Mouse (Mus musculus) hindbrain, embryonic 13.5 days (tissue): ENCODE data around the gene Mc3r. TPM values are rescaled to one million over a fixed set of nuclear protein-coding genes. Genes with fewer than 3 reads are reported as not detected.

ENCODE experiments used
- polyA plus RNA-seq: library from polyadenylated mRNA; unstranded; fragments of >200 nt; fragmentation: Nextera tagmentation; extraction: Ambion mirVana; gene quantifications from 2 replicates; pipeline ENCODE4 v1.2.1, GENCODE M21; 2015

The Mc3r gene
- polyA plus RNA-seq, 1 experiment from 2014 or later = 0.06 TPM

Other genes starting within 250 kb of the Mc3r start
- gene Cbln4, start 205.0 kb upstream of the Mc3r start, polyA plus RNA-seq = 23.1 and 24.8 TPM in 2 replicates
- 25.8 and 27.1 TPM in 2 replicates for gene Fam210b, start 97.1 kb downstream of the Mc3r start, polyA plus RNA-seq
- gene Aurka, start 122.0 kb downstream of the Mc3r start, polyA plus RNA-seq = 26.7 and 26.8 TPM in 2 replicates
- 25.2 and 27.1 TPM in 2 replicates for gene Cstf1, start 122.2 kb downstream of the Mc3r start, polyA plus RNA-seq
- 0.13 and 0.19 TPM in 2 replicates for gene Cass4, start 145.3 kb downstream of the Mc3r start, polyA plus RNA-seq
- 99.8 and 102 TPM in 2 replicates for gene Rtf2, start 192.1 kb downstream of the Mc3r start, polyA plus RNA-seq
- gene Gcnt7, start 210.1 kb downstream of the Mc3r start, polyA plus RNA-seq = 1.6 and 1.9 TPM in 2 replicates
- gene Fam209, start 224.0 kb downstream of the Mc3r start, polyA plus RNA-seq = 0.40 TPM in 1 of 2 replicates, not detected in the other